Mouse (Mus musculus): ENCODE results near the gene Smad3. TPM values are rescaled to one million over a fixed set of nuclear protein-coding genes. Genes with fewer than 3 reads are reported as not detected.

Smad3 gene
- polyA plus RNA-seq, 1 experiment from 2014 or later: 34.8 TPM

GRCm38 (mm10) chr9:63678076-63678475 lies 79.7 kb downstream of the Smad3 start:
- no peak overlapping the region for H3K9ac ChIP-seq
- no peaks in the 10 kb centered on the region for H3K27me3 ChIP-seq
- H3K4me3 ChIP-seq: no peak overlapping the region
- H3K9me3 ChIP-seq: no peaks in the 10 kb centered on the region
- 95% methylated on average over 1 of the region's 1 CpGs for WGBS
- peaks cover 32% of the 10 kb centered on the region for H3K4me1 ChIP-seq
- H3K4me2 ChIP-seq (replicated peaks): no peak overlapping the region
- no peak for ATAC-seq (ENCODE audit: low FRiP score, low read depth)
- H3K36me3 ChIP-seq: peaks cover 4% of the 10 kb centered on the region
- H3K27ac ChIP-seq: no peak overlapping the region

- H3K4me3 ChIP-seq: no peak overlapping the region
- H3K4me2 ChIP-seq (replicated peaks): no peak overlapping the region
- ATAC-seq (ENCODE audit: low FRiP score, low read depth): no peak
- no peaks in the 10 kb centered on the region for H3K27me3 ChIP-seq
- H3K36me3 ChIP-seq: peaks cover 4% of the 10 kb centered on the region
- H3K4me1 ChIP-seq: peaks cover 33% of the 10 kb centered on the region
- no peaks in the 10 kb centered on the region for H3K9me3 ChIP-seq
- H3K9ac ChIP-seq: no peak overlapping the region
- 60% methylated on average over 3 of the region's 3 CpGs for WGBS
- no peak overlapping the region for H3K27ac ChIP-seq
Observed at GRCm38 (mm10) chr9:63677621-63678020, 80.2 kb downstream of the Smad3 start.

- no peak overlapping the region for H3K27ac ChIP-seq
- no peak for ATAC-seq (ENCODE audit: low FRiP score, low read depth)
- H3K4me3 ChIP-seq: no peak overlapping the region
- WGBS: 88% methylated on average over 10 of the region's 10 CpGs
- H3K4me1 ChIP-seq: peaks cover 38% of the 10 kb centered on the region
- no peak overlapping the region for H3K9ac ChIP-seq
- H3K36me3 ChIP-seq: peaks cover 15% of the 10 kb centered on the region
- H3K9me3 ChIP-seq: no peaks in the 10 kb centered on the region
- H3K4me2 ChIP-seq (replicated peaks): no peak overlapping the region
- H3K27me3 ChIP-seq: no peaks in the 10 kb centered on the region
Observed at GRCm38 (mm10) chr9:63674613-63675012, 83.2 kb downstream of the Smad3 start.

GRCm38 (mm10) chr9:63673494-63673805 lies 84.3 kb downstream of the Smad3 start:
- H3K4me2 ChIP-seq (replicated peaks): no peak overlapping the region
- ATAC-seq (ENCODE audit: low FRiP score, low read depth): no peak; the same call in 1 of the 2 replicates
- peak overlapping the region; percentile 61; the same call in 1 of the 2 replicates for H3K27ac ChIP-seq
- no peak overlapping the region for H3K4me3 ChIP-seq
- H3K27me3 ChIP-seq: no peaks in the 10 kb centered on the region
- no peak overlapping the region for H3K9ac ChIP-seq
- peaks cover 48% of the 10 kb centered on the region for H3K4me1 ChIP-seq
- H3K36me3 ChIP-seq: peaks cover 15% of the 10 kb centered on the region
- WGBS: 73% methylated on average over 3 of the region's 3 CpGs
- no peaks in the 10 kb centered on the region for H3K9me3 ChIP-seq

GRCm38 (mm10) chr9:63672797-63673493 lies 84.8 kb downstream of the Smad3 start:
- Histone ChIP-seq H3K27ac (peak overlapping the region; percentile 61; the same call in 1 of the 2 replicates), H3K27me3 (no peaks in the 10 kb centered on the region), H3K4me1 (peaks cover 48% of the 10 kb centered on the region), H3K9me3 (no peaks in the 10 kb centered on the region), H3K4me3 (no peak overlapping the region), H3K36me3 (peaks cover 15% of the 10 kb centered on the region), H3K9ac (no peak overlapping the region), H3K4me2 (replicated peaks) (no peak overlapping the region)
- ATAC-seq (ENCODE audit: low FRiP score, low read depth): no peak
- WGBS: 44% methylated on average over 8 of the region's 8 CpGs

- peaks cover 73% of the 10 kb centered on the region for H3K4me1 ChIP-seq
Observed at GRCm38 (mm10) chr9:63669816-63670215, 88.0 kb downstream of the Smad3 start.

GRCm38 (mm10) chr9:63668621-63669020 lies 89.2 kb downstream of the Smad3 start:
- no peak overlapping the region for H3K27ac ChIP-seq
- no peaks in the 10 kb centered on the region for H3K27me3 ChIP-seq
- no peak overlapping the region for H3K4me2 ChIP-seq (replicated peaks)
- H3K9me3 ChIP-seq: no peaks in the 10 kb centered on the region
- peak overlapping the region; percentile 31; the same call in 1 of the 2 replicates for H3K9ac ChIP-seq
- peaks cover 81% of the 10 kb centered on the region for H3K4me1 ChIP-seq
- H3K4me3 ChIP-seq: no peak overlapping the region
- ATAC-seq (ENCODE audit: low FRiP score, low read depth): no peak
- peaks cover 40% of the 10 kb centered on the region for H3K36me3 ChIP-seq
- 25% methylated on average over 1 of the region's 1 CpGs for WGBS

More at GRCm38 (mm10) chr9:63669816-63670215, 88.0 kb downstream of the Smad3 start:
- H3K9me3 ChIP-seq: no peaks in the 10 kb centered on the region
- no peak overlapping the region for H3K4me2 ChIP-seq (replicated peaks)
- 96% methylated on average over 7 of the region's 7 CpGs for WGBS
- H3K4me3 ChIP-seq: no peak overlapping the region
- H3K9ac ChIP-seq: no peak overlapping the region
- H3K27me3 ChIP-seq: no peaks in the 10 kb centered on the region
- H3K27ac ChIP-seq: no peak overlapping the region
- H3K36me3 ChIP-seq: peaks cover 36% of the 10 kb centered on the region
- no peak for ATAC-seq (ENCODE audit: low FRiP score, low read depth)

GRCm38 (mm10) chr9:63667373-63667724 lies 90.4 kb downstream of the Smad3 start:
- WGBS: 69% methylated on average over 8 of the region's 8 CpGs
- ATAC-seq (ENCODE audit: low FRiP score, low read depth): no peak
- no peaks in the 10 kb centered on the region for H3K27me3 ChIP-seq
- H3K9ac ChIP-seq: no peak overlapping the region
- H3K4me2 ChIP-seq (replicated peaks): 0 out of 2 replicates have a peak overlapping the region, but pooled peaks have one; percentile 9
- peak overlapping the region; percentile 78; the same call in 1 of the 2 replicates for H3K27ac ChIP-seq
- H3K36me3 ChIP-seq: peaks cover 53% of the 10 kb centered on the region
- no peak overlapping the region for H3K4me3 ChIP-seq
- peaks cover 74% of the 10 kb centered on the region for H3K4me1 ChIP-seq
- H3K9me3 ChIP-seq: no peaks in the 10 kb centered on the region

- Histone ChIP-seq H3K4me1 (peaks cover 70% of the 10 kb centered on the region), H3K9me3 (no peaks in the 10 kb centered on the region), H3K36me3 (peaks cover 58% of the 10 kb centered on the region), H3K27me3 (no peaks in the 10 kb centered on the region), H3K4me3 (no peak overlapping the region), H3K9ac (peak overlapping the region; percentile 43; the same call in 1 of the 2 replicates), H3K27ac (peak overlapping the region; percentile 78; the same call in 1 of the 2 replicates), H3K4me2 (replicated peaks) (peak overlapping the region; percentile 9; the same call in 1 of the 2 replicates)
- ATAC-seq (ENCODE audit: low FRiP score, low read depth): peak; percentile 64; the same call in 1 of the 2 replicates
- 53% methylated on average over 18 of the region's 18 CpGs for WGBS
Observed at GRCm38 (mm10) chr9:63666612-63667372, 91.0 kb downstream of the Smad3 start.

GRCm38 (mm10) chr9:63664792-63665646 lies 92.8 kb downstream of the Smad3 start:
- ATAC-seq (ENCODE audit: low FRiP score, low read depth): peak; percentile 19; the same call in 1 of the 2 replicates
- Histone ChIP-seq H3K4me3 (no peak overlapping the region), H3K27me3 (no peaks in the 10 kb centered on the region), H3K4me1 (peaks cover 75% of the 10 kb centered on the region), H3K27ac (peak overlapping the region; percentile 28; the same call in 1 of the 2 replicates), H3K36me3 (peaks cover 64% of the 10 kb centered on the region), H3K9me3 (no peaks in the 10 kb centered on the region), H3K9ac (no peak overlapping the region), H3K4me2 (replicated peaks) (no peak overlapping the region)
- 51% methylated on average over 13 of the region's 13 CpGs for WGBS

GRCm38 (mm10) chr9:63664300-63664745 lies 93.5 kb downstream of the Smad3 start:
- H3K27ac ChIP-seq: peak overlapping the region; percentile 28; the same call in 1 of the 2 replicates
- H3K9me3 ChIP-seq: no peaks in the 10 kb centered on the region
- no peak overlapping the region for H3K4me2 ChIP-seq (replicated peaks)
- no peak overlapping the region for H3K4me3 ChIP-seq
- H3K9ac ChIP-seq: no peak overlapping the region
- H3K27me3 ChIP-seq: no peaks in the 10 kb centered on the region
- no peak for ATAC-seq (ENCODE audit: low FRiP score, low read depth)
- H3K36me3 ChIP-seq: peaks cover 66% of the 10 kb centered on the region
- peaks cover 75% of the 10 kb centered on the region for H3K4me1 ChIP-seq
- 70% methylated on average over 2 of the region's 2 CpGs for WGBS
